Mouse (Mus musculus) midbrain, embryonic 12.5 days (tissue): ENCODE results near the gene Kcns3. TPM values are rescaled to one million over a fixed set of nuclear protein-coding genes. Genes with fewer than 3 reads are reported as not detected.
A peak's percentile ranks its signal among the peaks of the same experiment; 100 is the strongest.

Experiments used
- ATAC-seq: fragments of 200-750 bp; cut with Nextera tagmentation; 2 replicates; pipeline ENCODE4 v1.8.0; 2017; ENCODE audit warnings: low read depth, moderate TSS enrichment, moderate library complexity; ENCODE audit not compliant: low FRiP score
- H3K27ac ChIP-seq: fragments of 300-500 bp; sonication (generic); replicated peaks from 2 replicates; pipeline ENCODE4 v1.5.1; 2016; ENCODE audit warnings: mild to moderate bottlenecking
- H3K27me3 ChIP-seq: fragments of 300-500 bp; sonication (generic); 2 replicates; pipeline ENCODE4 v1.6.1; 2016; ENCODE audit warnings: mild to moderate bottlenecking
- H3K36me3 ChIP-seq: fragments of 300-500 bp; sonication (generic); 2 replicates; pipeline ENCODE4 v1.6.1; 2016
- H3K4me1 ChIP-seq: fragments of 300-500 bp; sonication (generic); 2 replicates; pipeline ENCODE4 v1.6.1; 2016
- H3K4me2 ChIP-seq: fragments of 300-500 bp; sonication (generic); replicated peaks from 2 replicates; pipeline ENCODE4 v1.6.1; 2016; ENCODE audit warnings: mild to moderate bottlenecking, moderate library complexity
- H3K4me3 ChIP-seq: fragments of 300-500 bp; sonication (generic); 2 replicates; pipeline ENCODE4 v1.5.1; 2016; ENCODE audit warnings: mild to moderate bottlenecking
- H3K9ac ChIP-seq: fragments of 300-500 bp; sonication (generic); replicated peaks from 2 replicates; pipeline ENCODE4 v1.6.1; 2016; ENCODE audit warnings: mild to moderate bottlenecking, moderate library complexity
- H3K9me3 ChIP-seq: fragments of 300-500 bp; sonication (generic); 2 replicates; pipeline ENCODE4 v1.6.1; 2016; ENCODE audit warnings: mild to moderate bottlenecking
- WGBS: fragments of 180-500 bp; shearing (Covaris S2); methylation state at CpG from one replicate; pipeline ENCODE4 v1.1.7; 2016; 5-methylcytosine and 5-hydroxymethylcytosine counted together
- polyA plus RNA-seq: library from polyadenylated mRNA; unstranded; fragments of >200 nt; fragmentation: Nextera tagmentation; extraction: Ambion mirVana; gene quantifications from 2 replicates; pipeline ENCODE4 v1.2.1, GENCODE M21; 2016

Kcns3 gene
- polyA plus RNA-seq, result 0.38 TPM in 1 of 2 replicates, not detected in the other

DNA sequence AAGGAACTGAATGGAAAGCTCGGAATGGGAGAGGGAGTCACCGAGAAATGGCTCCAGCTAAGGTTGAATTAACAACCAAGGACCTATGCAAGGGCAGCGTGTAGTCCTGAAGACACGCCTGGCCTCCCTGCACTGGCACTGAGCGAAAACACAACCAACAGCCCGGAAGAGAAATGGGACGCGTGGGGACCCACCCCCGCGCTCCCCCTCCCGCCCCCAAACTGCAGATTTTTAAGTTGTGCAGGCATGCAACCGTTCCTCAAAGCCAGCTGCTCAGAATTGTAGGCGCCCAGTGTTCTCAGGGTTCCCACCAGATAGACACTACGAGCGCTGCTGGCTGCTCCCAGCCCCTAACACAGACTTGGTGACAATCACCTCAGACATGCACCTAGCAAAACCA, at the start of gene Kcns3:
Kcns3 (minus strand) TSS at position 42 of the 400 bp plus-strand sequence.
- WGBS, result 22% methylated on average over 15 of the region's 15 CpGs
- no peak within 1 kb of the TSS for H3K27ac ChIP-seq
- ATAC-seq, result no peak
- peak within 1 kb of the TSS; percentile 98 for H3K4me2 ChIP-seq
- no peaks in the 10 kb centered on the region for H3K36me3 ChIP-seq
- H3K4me3 ChIP-seq, result peak within 1 kb of the TSS; percentile 62
- peak within 1 kb of the TSS; percentile 52 for H3K9ac ChIP-seq
- peaks cover 56% of the 10 kb centered on the region for H3K27me3 ChIP-seq
- H3K4me1 ChIP-seq, result peaks cover 14% of the 10 kb centered on the region
- H3K9me3 ChIP-seq, result no peaks in the 10 kb centered on the region

DNA sequence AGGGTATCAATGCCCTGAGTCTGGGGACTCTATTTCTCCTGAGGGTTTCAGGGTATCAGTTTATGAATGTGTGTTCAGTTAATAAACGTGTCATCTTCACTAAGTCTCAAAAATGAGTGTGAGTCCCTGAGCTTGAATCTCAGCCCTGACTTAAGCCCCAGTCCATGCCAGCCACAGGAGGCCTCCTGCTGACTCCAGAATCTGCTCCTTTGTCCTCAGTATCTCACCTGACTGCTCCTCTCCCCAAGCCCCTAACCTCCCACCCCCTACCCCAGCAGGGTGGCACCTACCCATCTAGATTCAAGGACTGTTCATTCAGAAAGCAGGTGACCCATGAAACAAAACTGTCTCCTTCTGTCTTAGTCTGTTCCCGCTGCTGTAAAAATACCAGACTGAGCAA, 47.7 kb upstream of the Kcns3 start:
- H3K4me3 ChIP-seq, result no peak overlapping the region

DNA sequence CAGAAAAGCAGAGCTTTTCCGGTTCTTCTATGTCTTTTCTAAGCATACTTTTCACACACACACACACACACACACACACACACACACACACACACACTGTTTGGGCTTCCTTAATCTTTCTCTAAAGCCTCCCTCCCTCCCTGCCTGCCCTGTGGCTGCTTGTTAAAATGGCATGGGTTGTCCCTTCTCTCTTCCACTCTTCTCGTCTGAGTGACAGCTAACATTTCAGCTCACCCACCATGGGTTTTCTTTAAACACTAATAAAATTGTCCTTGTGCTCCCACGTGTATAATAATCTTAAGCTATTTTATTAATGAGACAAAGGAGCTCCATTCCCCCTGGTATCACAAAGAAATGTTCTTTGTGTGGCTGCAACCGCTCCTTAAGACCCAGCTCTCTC, 47.2 kb upstream of the Kcns3 start:
- no peaks in the 10 kb centered on the region for H3K9me3 ChIP-seq
- WGBS, result 9% methylated on average over 4 of the region's 4 CpGs
- no peak overlapping the region for H3K4me3 ChIP-seq
- 0 out of 2 replicates have a peak overlapping the region, but pooled peaks have one; percentile 12 for H3K27ac ChIP-seq
- H3K27me3 ChIP-seq, result no peaks in the 10 kb centered on the region
- no peak overlapping the region for H3K9ac ChIP-seq
- H3K36me3 ChIP-seq, result no peaks in the 10 kb centered on the region
- no peak for ATAC-seq
- H3K4me1 ChIP-seq, result peaks cover 6% of the 10 kb centered on the region; the same call in 1 of the 2 replicates
- no peak overlapping the region for H3K4me2 ChIP-seq

More for the DNA sequence above, 47.7 kb upstream of the Kcns3 start:
- Histone ChIP-seq H3K9me3 (no peaks in the 10 kb centered on the region), H3K27me3 (no peaks in the 10 kb centered on the region), H3K4me2 (no peak overlapping the region), H3K4me1 (peaks cover 6% of the 10 kb centered on the region; the same call in 1 of the 2 replicates), H3K36me3 (no peaks in the 10 kb centered on the region), H3K27ac (0 out of 2 replicates have a peak overlapping the region, but pooled peaks have one; percentile 12), H3K9ac (no peak overlapping the region)
- ATAC-seq, result no peak
- WGBS, result 29% methylated on average over 2 of the region's 2 CpGs

DNA sequence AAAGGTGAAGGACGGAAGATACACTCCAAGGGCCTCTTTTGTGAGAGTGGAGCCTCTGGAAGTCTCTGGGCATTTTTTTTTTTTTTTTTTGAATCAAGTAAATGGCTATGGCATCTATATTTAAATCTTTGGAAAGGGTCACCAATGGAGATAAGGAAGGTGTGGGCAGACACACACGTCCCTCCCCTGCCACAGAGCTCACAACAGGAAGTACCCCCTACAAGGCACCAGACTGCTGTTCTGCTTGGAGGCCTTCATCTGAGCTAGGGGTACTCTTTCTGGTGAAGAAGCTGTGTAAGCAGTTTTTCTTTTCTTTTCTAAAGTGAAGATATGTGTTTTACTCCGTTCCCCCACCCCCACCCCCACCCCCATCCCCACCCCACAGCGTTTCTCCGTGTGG, 46.0 kb upstream of the Kcns3 start:
- no peak overlapping the region; the same call in 1 of the 2 replicates for H3K4me2 ChIP-seq

DNA sequence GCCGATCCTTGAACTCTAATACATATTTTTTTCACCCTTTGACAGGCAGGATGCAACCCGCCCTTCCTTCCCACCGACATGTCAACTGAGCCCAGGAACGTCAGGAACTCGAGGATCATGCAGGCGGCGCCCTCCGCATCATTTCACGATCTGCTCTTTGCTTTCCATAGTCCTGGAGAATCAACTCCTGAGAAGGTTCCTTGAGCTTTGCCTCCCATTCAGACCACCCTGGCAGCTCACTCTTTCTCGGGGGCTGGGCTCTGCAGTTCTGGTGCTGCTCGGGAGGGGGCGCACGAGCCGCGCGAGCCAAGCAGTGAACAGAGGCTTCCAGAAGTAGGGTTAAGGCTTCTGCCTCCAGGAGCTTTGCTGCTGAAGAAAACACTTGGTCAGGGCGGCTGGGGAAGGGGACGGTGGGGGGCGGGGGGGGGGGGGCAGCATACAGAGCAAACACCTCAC, 45.3 kb upstream of the Kcns3 start:
- H3K27ac ChIP-seq, result no peak overlapping the region
- no peaks in the 10 kb centered on the region for H3K9me3 ChIP-seq
- no peak overlapping the region for H3K9ac ChIP-seq
- peak; percentile 76 for ATAC-seq
- peak overlapping the region; percentile 46 for H3K4me2 ChIP-seq
- no peaks in the 10 kb centered on the region for H3K36me3 ChIP-seq
- H3K4me3 ChIP-seq, result 0 out of 2 replicates have a peak overlapping the region, but pooled peaks have one; percentile 10
- H3K4me1 ChIP-seq, result peaks cover 6% of the 10 kb centered on the region; the same call in 1 of the 2 replicates
- no peaks in the 10 kb centered on the region for H3K27me3 ChIP-seq
- WGBS, result 10% methylated on average over 18 of the region's 19 CpGs

More for the DNA sequence above, 46.0 kb upstream of the Kcns3 start:
- ATAC-seq, result 0 out of 2 replicates have a peak, but pooled peaks have one; percentile 4
- no peak overlapping the region for H3K27ac ChIP-seq
- 51% methylated on average over 5 of the region's 5 CpGs for WGBS
- H3K9me3 ChIP-seq, result no peaks in the 10 kb centered on the region
- H3K4me3 ChIP-seq, result no peak overlapping the region
- no peaks in the 10 kb centered on the region for H3K36me3 ChIP-seq
- H3K27me3 ChIP-seq, result no peaks in the 10 kb centered on the region
- no peak overlapping the region for H3K9ac ChIP-seq
- peaks cover 6% of the 10 kb centered on the region; the same call in 1 of the 2 replicates for H3K4me1 ChIP-seq

DNA sequence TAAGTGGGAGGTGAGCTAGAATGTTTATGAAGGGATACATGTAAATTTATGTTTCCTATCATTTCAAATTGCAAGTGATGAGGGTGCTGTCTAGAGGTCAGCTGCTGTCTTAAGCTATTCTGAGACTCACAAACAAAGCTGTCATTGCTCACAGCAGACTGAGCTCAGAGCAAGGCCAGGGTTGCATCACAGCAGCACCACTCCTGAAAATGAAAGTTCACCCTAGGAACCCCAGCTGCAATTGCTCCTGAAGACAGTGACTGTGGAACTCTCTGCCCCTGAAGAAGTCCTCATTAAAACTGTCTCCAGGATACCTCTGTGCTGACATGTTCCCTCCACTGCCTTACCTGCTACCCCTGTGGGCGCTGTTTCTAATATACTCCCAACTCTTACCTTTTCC, 44.2 kb upstream of the Kcns3 start:
- Histone ChIP-seq H3K36me3 (no peaks in the 10 kb centered on the region), H3K4me1 (peaks cover 6% of the 10 kb centered on the region; the same call in 1 of the 2 replicates), H3K9me3 (no peaks in the 10 kb centered on the region), H3K4me3 (no peak overlapping the region), H3K27me3 (no peaks in the 10 kb centered on the region), H3K4me2 (no peak overlapping the region), H3K9ac (no peak overlapping the region), H3K27ac (no peak overlapping the region)
- 92% methylated on average over 1 of the region's 1 CpGs for WGBS
- ATAC-seq, result no peak

DNA sequence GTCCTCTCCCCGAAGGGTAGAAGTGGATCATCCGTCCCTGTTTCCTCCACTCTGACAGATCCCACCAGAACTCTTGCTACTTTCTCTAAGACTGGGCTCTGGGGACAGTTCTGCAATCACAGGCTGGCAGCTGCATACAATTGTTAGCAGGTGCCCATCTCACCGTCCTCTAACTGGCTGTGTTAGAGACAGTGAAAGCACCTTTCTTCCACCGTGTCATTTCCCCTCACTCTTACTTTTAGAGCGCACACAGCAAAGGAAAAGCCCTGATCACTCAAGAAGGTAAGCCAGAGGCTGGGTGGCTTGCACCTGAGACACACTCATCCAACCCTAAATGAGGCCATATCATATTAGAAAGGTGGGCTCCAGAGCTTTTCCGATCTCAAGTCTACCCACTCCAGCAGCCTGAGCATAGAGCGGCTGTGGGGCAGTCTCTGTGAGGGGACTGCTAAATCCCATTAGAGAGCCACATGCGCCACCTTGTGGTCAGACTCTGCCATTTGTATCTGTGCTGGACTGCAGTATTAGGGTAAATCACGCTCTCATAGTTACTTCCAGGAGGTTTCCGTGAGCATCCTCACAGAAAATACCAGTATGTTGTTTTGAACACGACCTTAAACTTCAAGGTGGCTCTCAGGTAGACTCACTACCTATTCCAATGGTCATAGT, 27.8 kb upstream of the Kcns3 start:
- no peaks in the 10 kb centered on the region for H3K27me3 ChIP-seq
- no peak overlapping the region for H3K4me3 ChIP-seq
- no peaks in the 10 kb centered on the region for H3K4me1 ChIP-seq
- H3K9ac ChIP-seq, result no peak overlapping the region
- H3K4me2 ChIP-seq, result peak overlapping the region; percentile 35
- no peaks in the 10 kb centered on the region for H3K9me3 ChIP-seq
- no peak overlapping the region for H3K27ac ChIP-seq
- no peaks in the 10 kb centered on the region for H3K36me3 ChIP-seq
- ATAC-seq, result peak; percentile 96
- 25% methylated on average over 11 of the region's 11 CpGs for WGBS

DNA sequence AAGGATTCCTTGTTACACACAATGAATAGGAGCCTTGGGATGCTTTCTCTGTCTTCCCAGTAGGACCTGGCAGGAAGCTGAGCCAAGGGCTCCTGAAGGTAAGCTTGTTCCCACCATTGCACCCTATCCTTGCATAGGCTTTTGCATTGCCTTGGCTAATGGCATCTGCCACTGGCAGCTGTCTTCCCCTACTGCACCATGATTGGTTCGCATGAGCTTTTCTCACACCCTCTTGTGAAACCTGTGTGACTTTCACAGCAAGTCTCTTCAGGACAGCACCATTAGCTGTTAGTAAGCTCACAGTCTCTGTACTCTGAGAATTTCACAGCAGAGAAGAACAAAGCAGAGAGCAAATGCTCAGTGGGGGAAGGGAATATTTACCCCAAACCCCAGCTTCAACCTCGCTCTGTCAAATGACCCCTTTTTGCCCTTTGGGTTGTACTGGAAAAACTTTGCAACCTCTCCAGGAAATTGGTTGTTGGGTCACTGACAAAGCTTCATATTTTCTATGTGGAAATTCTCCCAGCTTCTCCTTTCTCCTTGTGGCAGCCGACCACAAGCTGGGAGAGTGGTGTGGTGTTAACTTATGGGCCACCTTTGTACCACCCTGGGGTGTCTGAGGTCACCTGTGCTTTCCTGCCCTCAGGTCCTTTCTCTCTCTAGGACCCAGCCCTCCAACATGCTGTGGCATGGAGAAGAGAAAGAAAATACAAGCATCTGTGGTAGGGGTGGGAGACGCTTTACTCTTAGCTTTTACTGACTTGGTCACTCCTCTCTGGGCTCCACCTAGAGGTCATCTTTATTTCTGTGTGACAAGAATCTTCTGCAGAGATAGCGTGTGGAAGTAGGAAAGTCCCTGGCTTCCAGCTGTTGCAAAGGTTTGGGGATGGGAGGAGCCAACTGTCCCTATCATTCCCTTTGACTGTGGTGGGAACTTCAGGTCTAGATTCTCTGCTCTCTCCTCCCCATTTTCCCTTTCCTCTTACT, 26.8 kb upstream of the Kcns3 start:
- H3K4me2 ChIP-seq, result no peak overlapping the region
- peak; percentile 30; the same call in 1 of the 2 replicates for ATAC-seq
- H3K27ac ChIP-seq, result no peak overlapping the region
- no peak overlapping the region for H3K4me3 ChIP-seq
- H3K4me1 ChIP-seq, result no peaks in the 10 kb centered on the region
- no peaks in the 10 kb centered on the region for H3K27me3 ChIP-seq
- H3K9me3 ChIP-seq, result no peaks in the 10 kb centered on the region
- H3K9ac ChIP-seq, result no peak overlapping the region
- no peaks in the 10 kb centered on the region for H3K36me3 ChIP-seq
- 60% methylated on average over 5 of the region's 5 CpGs for WGBS

DNA sequence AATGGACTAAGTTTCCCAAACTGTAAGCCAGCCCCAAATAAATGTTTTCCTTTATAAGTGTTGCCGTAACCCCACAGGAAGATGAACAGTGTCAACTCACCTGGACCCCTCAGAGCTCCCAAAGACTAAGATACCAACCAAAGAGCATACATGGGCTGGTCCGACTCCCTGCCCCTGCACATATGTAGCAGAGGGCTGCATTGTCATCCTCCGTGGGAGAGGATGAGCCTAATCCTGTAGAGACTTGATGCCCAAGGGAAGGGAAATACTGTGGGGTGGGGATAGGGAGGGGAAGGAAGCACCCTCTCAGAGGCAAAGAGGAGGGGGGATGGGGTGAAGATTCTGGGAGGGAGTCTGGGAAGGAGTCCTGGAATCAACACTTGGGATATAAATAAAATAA, 7.8 kb upstream of the Kcns3 start:
- H3K9me3 ChIP-seq, result no peaks in the 10 kb centered on the region
- H3K27me3 ChIP-seq, result no peaks in the 10 kb centered on the region; the same call in 1 of the 2 replicates
- H3K27ac ChIP-seq, result no peak overlapping the region
- ATAC-seq, result no peak
- 89% methylated on average over 3 of the region's 3 CpGs for WGBS
- no peak overlapping the region for H3K9ac ChIP-seq
- H3K4me3 ChIP-seq, result no peak overlapping the region
- no peaks in the 10 kb centered on the region for H3K4me1 ChIP-seq
- no peak overlapping the region for H3K4me2 ChIP-seq
- H3K36me3 ChIP-seq, result no peaks in the 10 kb centered on the region

DNA sequence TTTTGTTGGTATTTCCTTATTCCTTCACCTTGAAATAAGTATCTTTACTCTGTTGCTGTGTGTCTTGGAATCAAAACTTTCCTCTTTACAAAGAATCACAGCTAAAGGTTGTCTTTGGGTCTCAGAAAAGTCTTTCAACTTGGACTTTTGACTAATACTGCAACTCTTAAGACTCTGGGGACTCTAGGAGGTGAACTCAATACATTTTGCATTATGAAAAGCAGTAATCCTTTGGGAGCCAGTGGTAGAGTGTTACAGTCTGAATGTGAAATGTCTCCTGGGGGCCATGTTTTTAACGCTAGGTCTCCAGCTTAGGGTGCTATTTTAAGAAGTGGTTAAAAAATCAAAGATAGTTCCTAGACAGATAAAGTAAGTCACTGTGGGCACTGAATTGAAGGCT, 4.3 kb upstream of the Kcns3 start:
- Histone ChIP-seq H3K4me1 (peaks cover 6% of the 10 kb centered on the region), H3K9ac (no peak overlapping the region), H3K27ac (no peak overlapping the region), H3K36me3 (no peaks in the 10 kb centered on the region), H3K9me3 (no peaks in the 10 kb centered on the region), H3K27me3 (peaks cover 28% of the 10 kb centered on the region), H3K4me3 (no peak overlapping the region), H3K4me2 (no peak overlapping the region)
- 91% methylated on average over 1 of the region's 1 CpGs for WGBS
- ATAC-seq, result no peak

DNA sequence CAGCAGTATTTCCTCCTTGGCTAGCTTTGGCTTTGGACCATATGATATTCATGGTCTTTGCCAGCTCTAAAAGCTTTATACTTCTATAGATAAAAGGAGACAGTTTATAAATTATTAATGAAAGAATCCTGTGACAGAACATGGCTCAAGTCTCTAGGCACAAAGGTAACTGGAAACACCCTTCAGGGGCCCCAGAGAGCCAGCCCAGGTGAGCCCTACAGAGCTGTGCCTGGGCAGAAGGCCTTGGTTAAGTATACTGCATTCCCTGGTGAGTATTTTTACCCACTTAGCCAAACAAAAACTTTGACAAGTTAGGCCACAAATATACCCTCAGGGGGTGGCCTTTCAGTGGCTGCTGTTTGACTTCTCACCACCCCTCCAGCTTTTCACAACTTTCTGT, 2.7 kb upstream of the Kcns3 start:
- no peaks in the 10 kb centered on the region for H3K36me3 ChIP-seq
- peaks cover 14% of the 10 kb centered on the region for H3K4me1 ChIP-seq
- H3K9me3 ChIP-seq, result no peaks in the 10 kb centered on the region
- no peak overlapping the region for H3K27ac ChIP-seq
- ATAC-seq, result no peak
- H3K4me2 ChIP-seq, result no peak overlapping the region
- peaks cover 43% of the 10 kb centered on the region for H3K27me3 ChIP-seq
- H3K9ac ChIP-seq, result no peak overlapping the region
- no peak overlapping the region for H3K4me3 ChIP-seq
